ENCODE assay signal across 10 mouse cellular contexts in genomic region chr2:27644547-27645120, GRCm38 (mm10). TPM values are rescaled to one million over a fixed set of nuclear protein-coding genes. Genes with fewer than 3 reads are reported as not detected.
DNase-seq lines count a peak whose midpoint lies in the region; ATAC-seq and TF ChIP-seq lines count a peak whose summit lies in the region.
"Had no signal": no experiment of that assay in that cellular context is flagged by ENCODE, and none has a peak within 500 bp of the region (broad histone marks: within the 10 kb centered on the region; RNA-seq: fewer than 3 reads in every experiment).

No protein-coding gene starts in this region.

- H3K9ac ChIP-seq in intestine, embryonic 14.5 days (ENCODE audit: low read length) = no peak overlapping the region
- H3K9ac ChIP-seq in intestine, postnatal 0 days (ENCODE audit: low read depth, low read length) = no peak overlapping the region
- no peak overlapping the region for H3K9ac ChIP-seq in forebrain, embryonic 15.5 days (replicated peaks)
- no peak overlapping the region for H3K9ac ChIP-seq in stomach, embryonic 16.5 days (ENCODE audit: low read length)
- H3K9ac ChIP-seq: hindbrain, embryonic 15.5 days had no signal

- DNase-seq in intestine, embryonic 14.5 days (ENCODE audit: low spot score) = no peak
- peak; percentile 3 for DNase-seq in spleen, postnatal 36 days (ENCODE audit: low spot score in 2 of 2)
- no peak for DNase-seq in spleen, adult 18-20 months
- DNase-seq in frontal cortex, adult 2 months (ENCODE audit: extremely low spot score in 1 of 2, low spot score in 1 of 2) = no peak
- no peak for DNase-seq in B cell, adult 2 months
- DNase-seq: cerebellum, adult 11 months had no signal

- WGBS in intestine, embryonic 14.5 days = 30% methylated on average over 5 of the region's 5 CpGs
- WGBS in intestine, postnatal 0 days = 54% methylated on average over 5 of the region's 5 CpGs
- 42% methylated on average over 5 of the region's 5 CpGs for WGBS in forebrain, embryonic 15.5 days
- 40% methylated on average over 5 of the region's 5 CpGs for WGBS in stomach, embryonic 16.5 days

- no peak overlapping the region for H3K4me2 ChIP-seq in intestine, embryonic 14.5 days (ENCODE audit: low read length)
- H3K4me2 ChIP-seq in intestine, postnatal 0 days (replicated peaks; ENCODE audit: low read depth) = no peak overlapping the region
- H3K4me2 ChIP-seq in forebrain, embryonic 15.5 days (replicated peaks) = no peak overlapping the region
- no peak overlapping the region for H3K4me2 ChIP-seq in stomach, embryonic 16.5 days (ENCODE audit: low read depth, low read length)
- H3K4me2 ChIP-seq: hindbrain, embryonic 15.5 days had no signal

- no peak overlapping the region for H3K4me3 ChIP-seq in intestine, embryonic 14.5 days (ENCODE audit: low read depth, low read length)
- H3K4me3 ChIP-seq in intestine, postnatal 0 days (ENCODE audit: low read depth, low read length) = no peak overlapping the region
- no peak overlapping the region for H3K4me3 ChIP-seq in forebrain, embryonic 15.5 days
- no peak overlapping the region for H3K4me3 ChIP-seq in stomach, embryonic 16.5 days (replicated peaks; ENCODE audit: low read length)
- H3K4me3 ChIP-seq: hindbrain, embryonic 15.5 days had no signal

- peak overlapping the region; percentile 47 for H3K27ac ChIP-seq in intestine, embryonic 14.5 days (ENCODE audit: low read depth)
- no peak overlapping the region for H3K27ac ChIP-seq in intestine, postnatal 0 days (ENCODE audit: low read depth, low read length)
- H3K27ac ChIP-seq in forebrain, embryonic 15.5 days (replicated peaks) = peak overlapping the region; percentile 37; the same call in 1 of the 2 replicates
- H3K27ac ChIP-seq in stomach, embryonic 16.5 days (ENCODE audit: low read length) = peak overlapping the region; percentile 9; the same call in 1 of the 2 replicates
- H3K27ac ChIP-seq: hindbrain, embryonic 15.5 days had no signal

- no peaks in the 10 kb centered on the region for H3K9me3 ChIP-seq in intestine, embryonic 14.5 days (ENCODE audit: control insufficient read depth, low read length)
- no peaks in the 10 kb centered on the region for H3K9me3 ChIP-seq in intestine, postnatal 0 days (ENCODE audit: control insufficient read depth)
- no peaks in the 10 kb centered on the region for H3K9me3 ChIP-seq in forebrain, embryonic 15.5 days
- no peaks in the 10 kb centered on the region for H3K9me3 ChIP-seq in stomach, embryonic 16.5 days (replicated peaks; ENCODE audit: control insufficient read depth, low read length)
- H3K9me3 ChIP-seq: hindbrain, embryonic 15.5 days had no signal

- H3K4me1 ChIP-seq in intestine, embryonic 14.5 days (replicated peaks; ENCODE audit: control insufficient read depth, insufficient read depth, low read length) = peaks cover 20% of the 10 kb centered on the region
- peaks cover 2% of the 10 kb centered on the region; the same call in 1 of the 2 replicates for H3K4me1 ChIP-seq in intestine, postnatal 0 days (replicated peaks; ENCODE audit: control insufficient read depth, insufficient read depth, low read length)
- H3K4me1 ChIP-seq in forebrain, embryonic 15.5 days = 0 out of 2 replicates have a peak, but pooled peaks cover 2% of the 10 kb centered on the region
- H3K4me1 ChIP-seq in stomach, embryonic 16.5 days (ENCODE audit: control insufficient read depth, insufficient read depth, low read length) = peaks cover 12% of the 10 kb centered on the region

- TF ChIP-seq CTCF in intestine, postnatal 0 days (IDR thresholded peaks at IDR 0.05; ENCODE audit: low read depth) = no peak

- H3K27me3 ChIP-seq in intestine, embryonic 14.5 days (replicated peaks; ENCODE audit: control insufficient read depth, insufficient read depth, low read length) = no peaks in the 10 kb centered on the region
- H3K27me3 ChIP-seq in intestine, postnatal 0 days (replicated peaks; ENCODE audit: control insufficient read depth, insufficient read depth, low read length) = no peaks in the 10 kb centered on the region
- no peaks in the 10 kb centered on the region for H3K27me3 ChIP-seq in forebrain, embryonic 15.5 days
- H3K27me3 ChIP-seq in stomach, embryonic 16.5 days (ENCODE audit: control insufficient read depth, insufficient read depth, low read length) = no peaks in the 10 kb centered on the region
- H3K27me3 ChIP-seq: hindbrain, embryonic 15.5 days had no signal

- no peaks in the 10 kb centered on the region for H3K36me3 ChIP-seq in intestine, embryonic 14.5 days (ENCODE audit: control insufficient read depth, insufficient read depth, low read length)
- H3K36me3 ChIP-seq in intestine, postnatal 0 days (ENCODE audit: control insufficient read depth, insufficient read depth) = no peaks in the 10 kb centered on the region
- H3K36me3 ChIP-seq in forebrain, embryonic 15.5 days = no peaks in the 10 kb centered on the region
- H3K36me3 ChIP-seq in stomach, embryonic 16.5 days (ENCODE audit: control insufficient read depth, insufficient read depth, low read length) = no peaks in the 10 kb centered on the region
- H3K36me3 ChIP-seq: hindbrain, embryonic 15.5 days had no signal

- no peak for ATAC-seq in intestine, embryonic 14.5 days (replicated peaks; ENCODE audit: low FRiP score, low TSS enrichment, low read depth)
- no peak for ATAC-seq in intestine, postnatal 0 days
- no peak for ATAC-seq in forebrain, embryonic 15.5 days (replicated peaks)
- ATAC-seq in stomach, embryonic 16.5 days (ENCODE audit: insufficient read depth, low FRiP score) = peak; percentile 34; the same call in 1 of the 2 replicates

RNA-seq across cellular contexts. Expression of gene Rxra, which starts 31.6 kb away (rescaled TPM):
- 8.3 and 9.2 TPM in 2 replicates for polyA plus RNA-seq in intestine, embryonic 14.5 days (2014; fragmentation: Nextera tagmentation; extraction: Ambion mirVana)
- polyA plus RNA-seq in intestine, postnatal 0 days (2015; fragmentation: Nextera tagmentation; extraction: Ambion mirVana) = 9.0 and 10.2 TPM in 2 replicates
- polyA plus RNA-seq in forebrain, embryonic 15.5 days (2015; fragmentation: Nextera tagmentation; extraction: Ambion mirVana) = 3.2 TPM in 2 replicates
- polyA plus RNA-seq in stomach, embryonic 16.5 days (2015; fragmentation: Nextera tagmentation; extraction: Ambion mirVana) = 11.9 and 12.4 TPM in 2 replicates
- 12.3 and 16.0 TPM in 2 replicates for polyA plus RNA-seq in frontal cortex, adult 2 months (2012; rRNA removed)

Comparison
In these comparisons a context has a peak if more than half of its experiments do, and no peak if none do; other contexts are left out.
1. DNase-seq: peak in spleen, postnatal 36 days (2 of 2); none in intestine, embryonic 14.5 days (single experiment), spleen, adult 18-20 months (0 of 2), frontal cortex, adult 2 months (0 of 2) and B cell, adult 2 months (0 of 2).